Mouse (Mus musculus): ENCODE results near the gene Fam117b. TPM values are rescaled to one million over a fixed set of nuclear protein-coding genes. Genes with fewer than 3 reads are reported as not detected.

Fam117b gene
- 10 to 100 TPM; 53.8 to 61.6 (median 54.3) TPM for total RNA-seq (2022)

DNA sequence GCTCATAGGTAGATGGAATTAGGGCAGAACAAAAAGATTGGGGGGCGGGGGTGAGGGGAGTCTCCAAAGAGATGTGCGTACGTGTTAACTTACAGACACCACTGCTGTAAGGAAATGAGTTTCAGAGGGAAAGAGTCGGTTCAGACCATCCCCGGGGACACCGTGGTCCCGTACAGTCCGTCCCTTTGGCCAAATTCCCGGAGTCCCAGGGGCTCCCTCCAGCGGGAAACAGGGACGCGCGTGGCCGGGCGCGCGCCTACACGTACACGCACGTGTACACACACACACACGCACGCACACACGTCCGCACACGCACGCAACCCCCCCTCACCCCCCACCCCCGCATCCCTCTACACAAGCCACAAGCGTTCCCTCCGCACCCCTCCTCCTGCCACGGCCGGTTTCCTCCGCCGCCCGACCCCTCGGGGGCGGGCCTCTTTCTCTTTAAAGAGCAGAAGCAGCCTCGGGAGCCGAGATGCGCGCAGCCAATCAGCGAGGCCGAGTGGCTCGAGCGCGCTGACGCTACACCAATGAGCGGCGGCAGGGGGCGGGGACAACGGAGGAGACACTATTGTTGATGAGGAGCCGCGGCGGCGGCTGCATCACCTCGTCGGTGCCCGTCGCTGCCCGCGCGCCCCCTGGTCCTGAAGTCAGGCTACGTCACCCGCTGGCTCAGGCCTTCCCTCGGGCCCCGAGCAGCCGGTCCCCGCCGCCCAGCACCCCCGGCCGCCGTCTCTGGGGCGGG, at the start of gene Fam117b:
Gene Fam117b (plus strand): TSS at position 594 of the 745 bp plus-strand sequence.
- peak; percentile 96 to 97 for DNase-seq (ENCODE audit: low spot score in 2 of 2)

DNA sequence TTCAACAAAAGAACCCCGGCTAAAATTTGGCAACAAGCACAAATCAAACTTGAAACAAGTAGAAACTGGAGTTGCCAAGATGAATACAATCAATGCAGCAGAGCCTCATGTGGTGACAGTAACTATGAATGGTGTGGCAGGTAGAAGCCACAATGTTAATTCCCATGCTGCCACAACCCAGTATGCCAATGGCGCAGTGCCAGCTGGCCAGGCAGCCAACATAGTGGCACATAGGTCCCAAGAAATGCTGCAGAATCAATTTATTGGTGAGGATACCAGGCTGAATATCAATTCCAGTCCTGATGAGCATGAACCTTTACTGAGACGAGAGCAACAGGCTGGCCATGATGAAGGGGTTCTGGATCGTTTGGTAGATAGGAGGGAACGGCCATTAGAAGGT, 44.8 kb upstream of the Fam117b start:
- no peak for DNase-seq (ENCODE audit: low spot score in 2 of 2)

DNA sequence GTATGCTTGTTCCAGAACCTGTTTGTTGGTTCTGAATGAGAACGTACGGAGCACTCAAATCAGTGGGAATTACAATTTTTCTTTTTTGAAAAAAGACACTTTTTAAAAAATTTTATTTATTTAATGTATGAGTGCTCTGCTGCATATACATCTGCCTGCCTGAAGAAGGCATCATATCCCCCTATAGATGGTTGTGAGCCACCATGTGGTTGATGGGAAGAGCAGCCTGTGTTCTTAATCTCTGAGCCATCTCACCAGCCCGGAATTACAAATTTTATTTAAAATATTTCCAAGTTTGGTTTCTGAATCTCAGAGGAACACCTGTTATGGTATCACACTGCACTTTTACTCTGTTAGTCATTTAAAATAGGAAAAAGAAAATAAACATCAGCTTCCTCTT, 38.8 kb upstream of the Fam117b start:
- DNase-seq (ENCODE audit: low spot score in 2 of 2): no peak

DNA sequence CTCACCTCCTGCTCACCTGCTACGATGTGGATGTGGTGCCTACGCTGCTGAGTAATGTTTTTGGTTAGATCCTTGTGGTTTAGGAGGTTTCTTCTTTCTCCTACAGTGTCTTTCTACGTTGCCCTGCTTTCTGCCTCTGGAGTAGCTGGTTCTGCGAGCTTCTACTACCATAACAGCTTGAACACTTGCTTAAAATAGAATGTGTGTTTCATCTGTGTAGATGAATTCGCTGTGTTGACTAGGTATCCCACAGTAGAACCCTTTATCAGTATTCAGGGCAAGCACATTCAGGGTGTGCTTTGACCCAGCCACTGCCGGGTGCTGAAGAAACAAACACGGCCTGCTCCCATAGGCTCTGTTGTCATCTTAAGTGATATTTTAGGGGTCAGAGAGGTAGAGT, 34.7 kb upstream of the Fam117b start:
- DNase-seq (ENCODE audit: low spot score in 2 of 2): no peak

DNA sequence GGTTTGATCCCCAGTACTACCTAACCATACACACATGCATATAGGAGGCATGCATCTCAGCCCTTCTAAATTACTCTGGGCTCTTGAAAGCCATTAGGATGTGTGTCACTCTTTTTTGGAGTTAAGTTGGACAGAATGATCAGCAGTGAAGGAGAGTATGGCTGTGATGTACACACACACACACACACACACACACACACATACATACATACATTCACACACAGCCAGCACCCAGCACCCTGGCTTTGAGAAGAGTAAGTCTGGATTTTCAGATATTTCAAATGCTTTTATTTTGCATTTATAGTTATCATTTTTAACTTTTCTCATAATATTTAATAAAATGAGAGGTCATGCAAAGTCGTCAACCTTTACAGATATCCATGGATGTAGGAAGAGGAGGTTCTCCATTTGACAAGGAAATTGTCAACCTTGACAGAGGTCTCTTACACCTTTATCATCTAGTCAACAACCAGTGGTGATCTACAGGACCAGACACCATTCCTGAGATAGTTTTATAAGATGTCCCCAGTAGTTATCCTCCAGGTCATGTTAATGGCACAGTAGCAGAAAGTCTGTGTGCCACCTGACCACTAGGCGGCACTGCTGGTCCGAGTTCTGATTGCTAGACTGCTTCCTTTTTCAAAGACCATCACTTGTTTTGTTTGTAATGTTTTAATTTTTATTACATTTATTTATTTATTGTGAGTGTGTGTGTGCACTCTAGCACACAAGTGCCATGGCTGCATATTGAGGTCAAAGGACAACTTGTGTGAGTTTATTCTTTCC, 29.3 kb upstream of the Fam117b start:
- DNase-seq (ENCODE audit: low spot score in 2 of 2): peak; percentile 34 to 79

DNA sequence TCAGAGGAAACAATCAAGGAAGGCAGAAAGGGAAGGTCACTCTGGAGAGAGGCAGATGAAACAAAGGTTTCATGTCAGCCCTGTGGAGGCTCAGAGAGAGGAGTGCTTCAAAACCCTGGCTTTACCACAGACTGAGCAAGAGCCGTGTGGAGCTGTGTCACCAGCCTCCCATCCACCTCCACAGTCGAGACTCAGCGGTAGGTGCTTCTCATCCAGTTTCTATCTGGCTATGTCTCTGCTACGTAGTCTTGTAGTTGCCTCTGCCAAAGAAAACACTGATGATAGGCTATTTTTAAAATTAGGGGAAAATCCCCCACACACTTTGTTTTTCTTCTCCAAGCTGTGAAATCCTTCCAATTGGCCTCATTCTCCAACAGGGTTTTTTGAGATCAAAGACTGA, 25.9 kb upstream of the Fam117b start:
- DNase-seq (ENCODE audit: low spot score in 2 of 2): no peak

DNA sequence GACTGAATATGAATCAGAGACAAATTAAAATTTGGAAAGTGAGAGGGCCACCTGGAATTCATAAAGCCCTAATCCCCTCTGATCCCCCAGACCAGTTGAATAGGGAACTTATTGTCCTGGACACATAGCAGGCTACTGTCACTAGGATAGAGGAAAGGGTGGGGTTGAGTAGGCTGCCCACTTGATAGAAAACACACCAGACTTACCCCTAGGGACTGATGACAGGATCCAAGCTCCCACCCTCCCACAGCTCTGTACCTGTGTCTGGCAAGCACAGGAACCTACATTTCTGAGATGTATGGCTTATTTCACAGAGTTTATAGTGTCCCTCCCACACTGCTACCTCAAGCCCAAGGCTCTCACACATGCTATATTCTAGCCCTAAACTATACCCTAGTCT, 24.8 kb upstream of the Fam117b start:
- no peak for DNase-seq (ENCODE audit: low spot score in 2 of 2)

DNA sequence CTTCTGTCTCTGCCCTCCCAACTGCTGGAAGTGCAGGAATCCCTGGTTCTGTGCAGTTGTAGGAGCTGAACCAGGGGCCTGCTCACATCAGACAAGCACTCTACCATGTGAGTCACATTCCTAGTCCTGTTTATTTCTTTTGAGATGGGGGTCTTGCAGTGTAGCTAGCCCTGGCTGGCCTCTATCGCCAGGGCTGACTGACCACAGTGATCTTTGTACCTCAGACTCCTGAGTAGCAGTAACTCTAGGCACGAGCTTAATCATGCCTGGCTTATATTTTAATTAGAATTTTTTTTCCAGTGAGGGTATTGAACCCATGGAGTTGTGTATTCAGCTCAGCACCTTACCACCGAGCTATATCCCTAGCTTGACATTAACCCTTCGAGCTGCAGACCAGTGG, 21.6 kb upstream of the Fam117b start:
- no peak for DNase-seq (ENCODE audit: low spot score in 2 of 2)

DNA sequence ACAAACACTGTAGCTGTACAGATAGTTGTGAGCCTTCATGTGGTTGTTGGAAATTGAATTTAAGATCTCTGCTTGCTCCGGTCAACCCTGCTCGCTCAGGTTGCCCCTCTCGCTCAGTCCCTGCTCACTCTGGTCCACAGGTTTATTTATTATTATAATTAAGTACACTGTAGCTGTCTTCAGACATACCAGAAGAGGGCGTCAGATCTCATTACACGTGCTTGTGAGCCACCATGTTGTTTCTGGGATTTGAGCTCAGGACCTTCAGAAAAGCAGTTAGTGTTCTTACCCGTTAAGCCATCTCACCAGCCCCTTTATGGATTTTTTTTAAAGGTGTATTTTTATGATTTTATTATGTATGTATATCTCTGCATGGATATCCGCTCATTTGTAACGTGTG, 20.0 kb upstream of the Fam117b start:
- no peak for DNase-seq (ENCODE audit: low spot score in 2 of 2)

DNA sequence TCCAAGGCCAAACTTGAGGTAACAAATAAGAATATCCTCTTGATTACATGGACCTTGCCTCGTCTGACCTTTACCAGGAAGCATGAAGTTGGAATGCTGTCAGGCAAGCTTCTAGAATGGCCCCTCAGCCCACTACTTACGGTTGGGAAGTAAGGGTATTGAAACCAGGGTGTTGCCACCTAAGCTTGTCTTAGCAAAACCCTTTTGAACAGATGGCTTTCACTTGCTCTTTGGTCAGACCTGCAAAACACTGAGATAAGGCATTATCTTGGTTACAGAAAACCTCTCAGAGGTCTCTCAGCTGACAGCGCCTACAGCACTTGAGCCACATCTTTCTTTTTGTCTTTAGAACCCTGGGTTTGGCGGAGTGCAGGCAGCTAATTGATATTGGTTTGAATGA, 18.8 kb upstream of the Fam117b start:
- DNase-seq (ENCODE audit: low spot score in 2 of 2): no peak

DNA sequence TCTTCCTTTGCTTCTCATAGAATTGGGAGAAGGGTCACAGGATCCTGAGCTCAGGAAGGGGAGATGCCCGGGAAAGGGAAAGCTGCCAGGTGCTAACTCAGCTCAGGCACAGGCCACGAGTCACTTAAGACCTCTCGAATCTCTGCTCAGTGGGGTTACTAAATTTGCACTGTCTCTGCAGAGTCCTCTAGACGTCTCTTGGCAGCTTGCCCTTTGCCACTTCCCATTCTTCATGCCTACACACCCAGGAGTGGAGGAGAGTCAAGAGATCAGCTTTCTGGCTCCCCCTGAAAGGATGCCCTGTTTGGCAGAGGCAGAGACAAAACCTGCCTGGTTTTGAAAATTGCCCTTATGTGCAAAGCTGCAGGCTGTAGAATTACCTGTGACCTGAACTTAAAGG, 17.4 kb upstream of the Fam117b start:
- DNase-seq (ENCODE audit: low spot score in 2 of 2): no peak

DNA sequence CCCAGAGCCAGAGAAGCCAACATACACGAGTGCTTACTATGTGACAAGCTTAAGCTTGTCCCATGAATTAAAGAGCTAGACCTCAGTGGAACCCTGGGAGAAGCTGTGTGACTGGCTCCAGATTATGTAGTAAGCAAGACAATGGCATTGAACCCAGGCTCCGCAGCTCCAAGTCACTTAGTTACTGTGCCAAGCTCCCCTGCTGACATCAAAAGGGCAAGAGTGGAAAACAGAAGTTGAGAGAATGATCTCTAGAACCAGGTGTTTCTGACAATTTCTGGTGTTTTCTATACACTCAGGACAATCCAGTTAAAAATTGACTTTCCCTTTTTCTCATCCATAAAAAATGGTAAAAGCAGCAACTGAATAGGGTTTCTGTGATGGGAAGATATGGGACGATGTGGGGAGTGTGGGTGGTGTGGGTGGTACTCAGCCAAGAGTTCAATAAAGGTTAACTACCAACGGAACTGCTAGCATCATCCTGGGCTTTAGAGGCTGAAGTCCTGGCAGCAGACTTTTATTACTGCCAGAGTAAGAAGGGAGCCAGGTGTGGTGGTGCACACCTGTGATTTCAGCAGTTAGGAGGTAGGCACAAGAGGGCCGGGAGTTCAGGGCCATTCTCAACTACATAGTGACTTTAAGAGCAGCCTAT, 15.5 kb upstream of the Fam117b start:
- no peak for DNase-seq (ENCODE audit: low spot score in 2 of 2)

DNA sequence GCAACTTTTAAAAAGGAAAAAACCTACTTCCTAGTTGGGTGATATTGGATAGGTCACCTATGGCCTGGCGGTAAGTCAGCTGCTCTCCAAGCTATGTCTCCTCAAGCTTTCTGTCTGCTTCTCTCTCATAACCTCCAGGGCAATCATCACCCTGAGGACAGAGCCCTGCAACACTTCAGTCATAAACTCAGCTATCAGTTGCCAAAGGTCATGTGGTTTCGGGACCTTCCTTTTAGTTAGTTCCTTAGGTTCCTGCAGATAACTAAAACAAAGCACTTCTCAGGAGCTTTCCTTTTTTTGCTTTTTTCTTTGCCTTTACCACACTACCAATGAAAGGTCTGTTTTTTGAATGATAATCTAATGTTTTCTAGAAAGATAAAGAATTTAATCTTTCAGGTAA, 13.1 kb upstream of the Fam117b start:
- DNase-seq (ENCODE audit: low spot score in 2 of 2): no peak

DNA sequence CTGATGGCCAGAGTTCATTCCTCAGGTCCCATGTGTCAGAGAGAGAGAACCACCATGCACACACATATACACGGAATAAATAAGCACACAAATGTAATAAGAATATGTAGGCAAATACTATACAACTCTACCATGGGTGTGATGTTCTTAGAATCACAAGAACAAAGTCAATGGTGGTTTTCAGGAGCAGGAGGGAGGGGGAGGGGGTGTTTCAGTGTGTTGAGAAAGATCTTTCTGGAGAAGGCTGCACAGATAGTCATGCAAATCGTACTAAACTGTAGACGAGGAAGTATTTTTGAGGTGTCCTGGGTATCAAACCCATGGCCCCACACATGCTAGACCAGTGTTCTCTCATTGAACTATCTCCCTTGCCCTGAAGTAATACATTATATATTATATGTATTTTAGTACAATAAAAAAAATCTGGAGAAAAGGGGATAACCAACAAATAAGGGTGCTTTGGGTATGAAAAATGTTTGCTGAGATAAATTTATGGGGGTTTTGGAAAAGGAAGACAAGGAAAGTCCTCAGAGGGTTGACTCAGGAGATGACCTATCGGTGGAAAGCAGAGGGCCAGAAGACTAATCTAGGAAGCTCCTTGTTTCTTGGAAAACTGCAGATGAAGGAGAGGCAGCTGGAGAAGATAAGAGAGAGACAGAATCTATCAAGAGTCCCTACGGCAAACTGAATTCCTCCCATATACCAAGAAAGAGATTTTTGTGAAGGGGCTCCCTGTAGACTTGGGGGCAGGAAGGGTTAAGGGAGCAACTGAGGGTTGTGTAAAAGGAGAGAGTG, 11.5 kb upstream of the Fam117b start:
- no peak for DNase-seq (ENCODE audit: low spot score in 2 of 2)

DNA sequence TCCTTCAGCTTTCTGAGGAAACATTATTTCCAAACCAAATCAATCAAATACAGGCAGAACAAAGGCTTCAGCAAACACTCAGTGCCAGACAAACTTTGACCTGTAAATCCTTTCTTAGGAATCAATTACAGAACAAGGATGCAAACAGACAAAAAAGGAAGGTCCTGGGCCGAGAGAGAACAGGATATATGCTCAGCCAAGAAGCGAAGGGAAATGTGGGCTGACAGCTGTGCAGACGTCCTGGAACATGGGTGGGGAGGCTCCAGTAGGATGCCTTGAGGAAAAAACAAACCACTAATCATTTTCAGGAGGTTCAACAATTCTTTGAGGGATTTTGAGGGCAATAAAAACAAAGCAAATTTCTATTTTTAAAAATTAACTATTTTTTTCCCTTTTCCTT, 10.2 kb upstream of the Fam117b start:
- DNase-seq (ENCODE audit: low spot score in 2 of 2): no peak

DNA sequence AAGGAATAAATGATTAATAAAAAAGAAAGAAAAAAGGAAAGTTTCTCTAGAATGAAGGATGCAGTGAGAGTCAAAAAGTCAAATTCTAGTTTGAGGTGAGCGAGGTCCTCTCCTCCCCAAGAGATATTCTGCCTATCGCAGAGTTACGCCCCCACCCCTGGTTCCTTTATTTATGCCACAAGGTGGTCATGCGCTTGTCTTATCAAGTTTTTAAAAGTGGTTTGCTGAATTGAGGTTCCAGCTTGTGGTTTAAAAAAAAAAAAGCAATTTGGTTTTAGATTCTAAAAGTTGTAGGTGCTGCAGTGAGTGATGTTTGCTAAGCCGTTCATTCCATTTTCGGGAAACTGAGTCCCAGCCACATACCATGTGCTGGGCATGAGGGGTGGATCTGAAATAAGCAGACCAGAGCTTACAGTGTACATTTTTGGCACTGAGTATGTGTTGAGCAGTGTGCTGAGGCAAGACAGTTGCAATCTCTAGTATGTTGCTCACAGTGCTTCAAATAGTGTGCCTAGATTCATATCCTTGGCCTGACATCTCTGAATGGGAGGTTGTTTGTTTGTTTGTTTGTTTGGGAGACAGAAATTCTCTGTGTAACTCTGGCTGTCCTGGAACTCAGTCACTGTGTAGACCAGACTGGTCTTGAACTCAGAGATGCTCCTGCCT, 8.0 kb upstream of the Fam117b start:
- DNase-seq (ENCODE audit: low spot score in 2 of 2): no peak

DNA sequence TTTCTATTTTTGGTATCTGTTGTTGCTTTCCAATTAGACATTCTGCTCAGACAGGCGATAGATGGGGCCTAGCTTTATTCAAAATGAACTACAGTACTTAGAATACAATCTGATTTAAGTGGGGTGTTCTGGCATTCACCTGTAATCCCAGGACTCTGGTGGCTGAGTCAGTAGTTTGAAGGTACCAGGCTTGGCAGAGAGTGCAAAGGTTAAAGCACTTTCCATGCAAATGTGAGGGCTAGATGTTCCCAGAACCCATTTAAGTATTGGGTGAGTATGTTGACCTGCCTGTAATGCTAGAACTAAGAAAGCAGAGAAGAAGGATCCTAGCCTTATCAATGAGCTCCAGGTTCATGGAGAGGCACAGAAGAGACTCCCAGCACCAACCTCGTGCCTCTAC, 6.9 kb upstream of the Fam117b start:
- no peak for DNase-seq (ENCODE audit: low spot score in 2 of 2)

DNA sequence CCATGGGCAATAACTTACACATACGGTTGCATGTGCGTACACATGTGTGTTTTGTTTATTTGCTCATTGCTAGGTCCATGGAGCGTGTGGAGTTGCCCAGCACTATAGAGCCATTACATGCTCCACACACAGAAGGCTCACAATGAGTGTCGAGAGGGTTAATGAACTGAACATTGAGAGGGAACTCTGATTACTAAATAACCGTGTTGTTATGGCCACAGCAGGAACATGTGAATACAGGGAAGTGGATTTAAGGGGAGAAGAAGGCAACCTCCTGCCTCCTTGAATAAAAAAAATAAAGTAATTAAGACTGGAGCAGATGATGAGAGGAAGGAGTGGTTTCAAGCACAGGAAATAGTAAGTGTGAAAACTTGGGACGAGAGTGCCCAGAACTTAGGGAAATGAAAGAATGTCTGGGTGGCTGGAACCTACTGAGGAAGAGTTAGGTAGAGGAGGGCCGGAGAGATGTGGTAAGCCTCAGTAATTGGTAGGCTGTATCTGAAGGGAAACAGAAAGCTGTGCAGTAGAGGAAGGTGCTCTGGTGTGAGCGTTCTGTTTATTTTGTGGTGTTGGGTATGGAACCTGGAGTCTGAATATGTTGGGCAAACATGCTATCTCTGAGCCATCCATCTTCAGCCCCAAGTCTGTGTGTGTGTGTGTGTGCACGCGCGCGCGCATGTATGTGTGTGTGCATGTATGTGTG, 5.8 kb upstream of the Fam117b start:
- DNase-seq (ENCODE audit: low spot score in 2 of 2): no peak

DNA sequence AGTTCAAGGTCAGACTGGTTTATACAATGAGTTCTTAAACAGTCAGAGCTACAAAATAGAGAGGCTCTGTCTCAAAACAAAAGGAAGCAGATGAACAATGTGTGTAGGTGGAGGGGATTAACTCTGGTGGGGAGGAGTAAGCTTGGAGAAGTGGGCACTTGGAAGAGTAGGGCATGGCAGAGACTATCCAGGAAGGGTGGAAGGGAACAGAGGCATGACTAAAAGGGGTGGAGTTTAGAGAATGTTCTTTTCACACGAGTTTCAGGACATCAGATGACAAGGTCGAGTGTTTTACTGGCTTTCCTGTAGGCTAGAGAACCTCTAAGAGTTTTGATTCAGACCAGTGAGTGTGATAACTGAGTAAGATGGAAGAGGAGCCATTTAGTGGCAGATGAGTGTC, 5.1 kb upstream of the Fam117b start:
- no peak for DNase-seq (ENCODE audit: low spot score in 2 of 2)

DNA sequence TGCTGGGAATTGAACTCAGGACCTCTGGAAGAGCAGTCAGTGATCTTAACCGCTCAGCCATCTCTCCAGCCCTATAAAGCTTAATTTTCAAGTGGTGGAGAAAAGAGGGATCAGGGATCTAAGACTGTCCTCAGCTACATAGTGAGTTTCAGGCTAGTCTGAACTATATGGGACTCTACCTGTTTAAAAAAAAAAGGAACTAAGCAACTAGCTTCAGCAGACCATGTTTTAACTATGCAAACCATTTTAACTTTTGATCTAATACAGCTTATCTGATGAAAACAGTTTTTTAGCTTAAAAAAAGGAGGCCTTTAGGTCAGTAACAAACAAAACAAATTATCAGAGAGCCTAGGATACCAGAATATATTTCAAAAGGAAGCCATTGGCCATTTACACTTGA, 1.9 kb upstream of the Fam117b start:
- DNase-seq (ENCODE audit: low spot score in 2 of 2): no peak

All from layer of hippocampus, adult 8-10 months (tissue).